Mouse (Mus musculus) testis, adult 2 months (tissue): ENCODE data around the gene Polr2f. TPM values are rescaled to one million over a fixed set of nuclear protein-coding genes. Genes with fewer than 3 reads are reported as not detected.

ENCODE experiments used
- H3K27ac ChIP-seq: fragments of 200-500 bp; 2 replicates; pipeline ENCODE4 v1.5.1; 2012; ENCODE audit warnings: low read depth, low read length; ENCODE audit not compliant: control insufficient read depth, insufficient read depth
- H3K27me3 ChIP-seq: fragments of 200-500 bp; 2 replicates; pipeline ENCODE4 v1.6.1; 2012; ENCODE audit warnings: mild to moderate bottlenecking, low read length, moderate library complexity; ENCODE audit not compliant: control insufficient read depth, insufficient read depth
- H3K36me3 ChIP-seq: fragments of 200-500 bp; 2 replicates; pipeline ENCODE4 v1.6.1; 2012; ENCODE audit warnings: mild to moderate bottlenecking, low read length; ENCODE audit not compliant: control insufficient read depth, insufficient read depth
- H3K4me1 ChIP-seq: fragments of 200-500 bp; 2 replicates; pipeline ENCODE4 v1.6.1; 2012; ENCODE audit warnings: low read length; ENCODE audit not compliant: control insufficient read depth, insufficient read depth
- H3K4me3 ChIP-seq: fragments of 200-500 bp; 2 replicates; pipeline ENCODE4 v1.5.1; 2012; ENCODE audit warnings: low read depth, mild to moderate bottlenecking, low read length, moderate library complexity, mixed read lengths; ENCODE audit not compliant: control insufficient read depth
- CTCF ChIP-seq: fragments of 200-500 bp; IDR thresholded peaks from 2 replicates; pipeline ENCODE4 v1.5.1; 2012; ENCODE audit warnings: low read depth, mild to moderate bottlenecking, inconsistent platforms, low read length, moderate library complexity; ENCODE audit not compliant: control insufficient read depth, insufficient read depth, insufficient replicate concordance
- POLR2A ChIP-seq: fragments of 200-500 bp; IDR thresholded peaks from 2 replicates; pipeline ENCODE4 v1.6.1; 2012; ENCODE audit warnings: low read depth, mild to moderate bottlenecking, inconsistent platforms, low read length, moderate library complexity; ENCODE audit not compliant: control insufficient read depth
- polyA plus RNA-seq: library from polyadenylated mRNA; depleted of rRNA; stranded (reverse); fragments of >200 nt; gene quantifications from 2 replicates; pipeline ENCODE4 v1.2.3, GENCODE M21; 2012

Polr2f gene
- polyA plus RNA-seq, 1 experiment, result 41.1 TPM

- Histone ChIP-seq H3K27me3 (no peaks in the 10 kb centered on the region), H3K4me1 (no peaks in the 10 kb centered on the region), H3K4me3 (no peak overlapping the region), H3K27ac (no peak overlapping the region), H3K36me3 (no peaks in the 10 kb centered on the region; the same call in none of the 2 replicates)
- TF ChIP-seq CTCF, result no peak
- no peak for TF ChIP-seq POLR2A
Measured at GRCm38 (mm10) chr15:79122119-79122518, 18.7 kb upstream of the Polr2f start.

- H3K36me3 ChIP-seq, result no peaks in the 10 kb centered on the region; the same call in none of the 2 replicates
- H3K27ac ChIP-seq, result no peak overlapping the region
- H3K27me3 ChIP-seq, result no peaks in the 10 kb centered on the region
- H3K4me3 ChIP-seq, result no peak overlapping the region
- TF ChIP-seq CTCF, result no peak
- TF ChIP-seq POLR2A, result no peak
- no peaks in the 10 kb centered on the region for H3K4me1 ChIP-seq
Measured at GRCm38 (mm10) chr15:79122546-79122945, 18.3 kb upstream of the Polr2f start.

GRCm38 (mm10) chr15:79123751-79124150, 17.1 kb upstream of the Polr2f start:
- peak overlapping the region; percentile 26; the same call in 1 of the 2 replicates for H3K27ac ChIP-seq
- TF ChIP-seq CTCF, result no peak
- TF ChIP-seq POLR2A, result no peak
- H3K4me1 ChIP-seq, result no peaks in the 10 kb centered on the region; the same call in 1 of the 2 replicates
- no peaks in the 10 kb centered on the region for H3K27me3 ChIP-seq
- H3K36me3 ChIP-seq, result no peaks in the 10 kb centered on the region; the same call in none of the 2 replicates
- H3K4me3 ChIP-seq, result peak overlapping the region; percentile 77

GRCm38 (mm10) chr15:79124331-79124875, 16.4 kb upstream of the Polr2f start:
- Histone ChIP-seq H3K36me3 (no peaks in the 10 kb centered on the region; the same call in none of the 2 replicates), H3K27ac (peak overlapping the region; percentile 61), H3K4me3 (peak overlapping the region; percentile 77), H3K4me1 (no peaks in the 10 kb centered on the region; the same call in 1 of the 2 replicates), H3K27me3 (no peaks in the 10 kb centered on the region)
- TF ChIP-seq POLR2A, result no peak
- TF ChIP-seq CTCF, result no peak

GRCm38 (mm10) chr15:79126217-79126932, 14.4 kb upstream of the Polr2f start:
- Histone ChIP-seq H3K4me1 (peaks cover 5% of the 10 kb centered on the region), H3K27ac (no peak overlapping the region), H3K4me3 (peak overlapping the region; percentile 77), H3K27me3 (no peaks in the 10 kb centered on the region), H3K36me3 (no peaks in the 10 kb centered on the region; the same call in none of the 2 replicates)
- TF ChIP-seq CTCF (peak; percentile 1; the same call in 1 of the 2 replicates), POLR2A (no peak)

GRCm38 (mm10) chr15:79127101-79127500, 13.7 kb upstream of the Polr2f start:
- Histone ChIP-seq H3K36me3 (no peaks in the 10 kb centered on the region; the same call in none of the 2 replicates), H3K4me3 (peak overlapping the region; percentile 77), H3K4me1 (peaks cover 8% of the 10 kb centered on the region), H3K27me3 (no peaks in the 10 kb centered on the region), H3K27ac (no peak overlapping the region)
- no peak for TF ChIP-seq POLR2A
- no peak for TF ChIP-seq CTCF

- Histone ChIP-seq H3K27ac (no peak overlapping the region), H3K4me3 (no peak overlapping the region), H3K4me1 (peaks cover 8% of the 10 kb centered on the region), H3K27me3 (no peaks in the 10 kb centered on the region), H3K36me3 (no peaks in the 10 kb centered on the region; the same call in none of the 2 replicates)
- no peak for TF ChIP-seq POLR2A
- peak; percentile 50; the same call in 1 of the 2 replicates for TF ChIP-seq CTCF
Measured at GRCm38 (mm10) chr15:79128208-79128607, 12.6 kb upstream of the Polr2f start.
